Mouse (Mus musculus) spleen, postnatal 10 days (tissue): ENCODE results near the gene Gm20388.

Experiments used
- DNase-seq, 2 experiments: peaks; one replicate each; pipeline ENCODE4 v3.0.0; 2021 to 2022; ENCODE audit warnings: low spot score in 2 of 2

Gene Gm20388

GRCm38 (mm10) chr8:123278445-123278844, 3367.8 kb downstream of the Gm20388 start:
- DNase-seq = no peak

- no peak for DNase-seq
These were observed 3369.2 kb downstream of the Gm20388 start for GRCm38 (mm10) chr8:123279828-123280227.

DNA sequence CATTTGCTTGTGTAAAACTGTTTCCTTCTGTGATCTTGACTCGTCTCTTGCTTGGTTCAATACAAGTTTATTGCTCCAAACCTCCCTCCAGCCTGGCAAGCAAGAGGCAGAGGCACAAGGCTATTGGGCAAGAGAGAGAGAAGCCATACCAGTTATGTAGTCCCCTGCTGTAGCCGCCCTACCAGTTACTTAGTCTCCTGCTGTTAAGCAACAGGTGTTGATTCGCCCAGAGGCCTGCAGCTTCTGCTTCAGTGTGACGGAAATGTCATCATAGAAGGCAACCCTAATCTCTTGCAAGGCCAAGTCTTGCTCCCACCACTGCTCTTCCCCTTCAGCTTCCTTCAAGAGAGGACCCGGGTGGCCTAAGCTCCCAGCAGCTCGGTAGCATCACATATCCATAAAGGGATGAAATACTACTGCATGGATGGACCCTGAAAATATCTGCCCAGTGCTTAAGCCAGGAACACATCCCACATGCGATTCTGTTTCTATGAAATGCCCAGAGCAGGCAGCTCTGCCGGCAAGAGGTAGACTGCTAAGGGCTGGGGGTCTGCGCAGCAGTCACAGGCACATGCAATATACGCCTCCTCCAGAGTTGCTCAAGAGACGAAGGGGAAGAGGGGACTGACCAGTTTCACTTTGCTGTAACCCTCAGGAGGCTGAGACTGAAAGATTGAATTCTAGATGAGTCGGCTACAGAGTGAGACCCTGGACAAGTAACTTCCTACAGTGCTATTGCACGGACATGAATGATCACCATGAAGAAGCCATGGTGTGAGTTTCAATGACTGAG, 3369.9 kb downstream of the Gm20388 start:
- no peak for DNase-seq

- peak in 1 of 2 experiments; percentile 40 for DNase-seq
These were observed 3372.4 kb downstream of the Gm20388 start for GRCm38 (mm10) chr8:123282994-123283393.

- DNase-seq = peak; percentile 17 to 51
These were observed 3373.3 kb downstream of the Gm20388 start for GRCm38 (mm10) chr8:123283991-123284390.

DNA sequence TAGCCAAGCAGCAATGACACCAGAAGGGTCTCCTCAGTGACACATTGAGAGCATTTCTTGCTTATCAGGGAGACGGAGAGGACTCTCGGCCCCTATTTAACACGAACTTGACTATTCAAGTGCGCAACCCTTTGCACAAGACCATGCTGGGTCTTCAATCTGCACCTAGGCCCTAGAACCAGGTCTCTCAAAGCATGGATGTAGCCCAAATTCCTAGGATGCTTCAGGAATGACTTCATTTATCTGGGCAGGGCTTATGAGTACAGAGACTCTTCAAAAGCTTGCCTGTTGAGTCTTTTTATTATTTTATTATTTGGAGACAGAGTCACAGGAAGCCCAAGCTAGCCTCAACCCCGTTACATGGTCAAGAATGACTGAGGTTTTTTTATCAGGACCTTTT, 3373.9 kb downstream of the Gm20388 start:
- no peak for DNase-seq

- DNase-seq = no peak
These were observed 3376.7 kb downstream of the Gm20388 start for GRCm38 (mm10) chr8:123287362-123287761.

DNA sequence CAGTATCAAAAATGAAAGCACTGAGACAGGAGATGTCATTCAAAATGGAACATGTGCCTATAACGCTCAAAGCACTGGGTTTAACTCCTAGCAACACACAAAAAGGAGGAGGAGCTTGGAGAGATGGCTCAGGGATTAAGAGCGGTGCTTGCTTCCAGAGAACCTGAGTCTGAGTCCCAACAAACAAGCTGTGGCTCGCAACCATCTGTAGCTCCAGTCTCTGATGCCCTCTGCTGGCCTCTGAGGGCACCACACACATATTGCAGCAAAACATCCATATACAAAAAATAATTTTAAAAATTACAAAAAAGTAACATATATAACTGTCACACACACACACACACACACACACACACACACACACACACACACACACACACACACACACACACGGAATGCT, 3379.5 kb downstream of the Gm20388 start:
- DNase-seq = peak; percentile 24 to 70

DNA sequence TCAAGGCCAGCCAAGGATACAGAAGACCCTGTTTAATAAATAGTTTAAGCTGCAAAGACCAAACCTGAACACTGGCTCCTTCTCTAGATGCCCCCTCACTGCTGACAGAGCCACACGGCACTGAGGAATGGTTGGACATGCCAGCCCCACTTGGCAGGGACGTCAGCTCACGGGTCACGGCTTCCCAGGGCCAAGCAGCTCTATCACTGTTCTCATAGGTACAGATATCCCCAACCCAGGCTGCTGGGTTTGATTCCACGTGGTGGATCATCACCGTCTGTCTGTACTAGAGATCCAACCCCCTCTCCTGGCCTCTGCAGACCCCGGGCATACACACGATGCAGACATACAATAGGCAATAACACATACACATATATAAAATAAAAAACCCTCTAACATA, 3380.0 kb downstream of the Gm20388 start:
- no peak for DNase-seq

DNA sequence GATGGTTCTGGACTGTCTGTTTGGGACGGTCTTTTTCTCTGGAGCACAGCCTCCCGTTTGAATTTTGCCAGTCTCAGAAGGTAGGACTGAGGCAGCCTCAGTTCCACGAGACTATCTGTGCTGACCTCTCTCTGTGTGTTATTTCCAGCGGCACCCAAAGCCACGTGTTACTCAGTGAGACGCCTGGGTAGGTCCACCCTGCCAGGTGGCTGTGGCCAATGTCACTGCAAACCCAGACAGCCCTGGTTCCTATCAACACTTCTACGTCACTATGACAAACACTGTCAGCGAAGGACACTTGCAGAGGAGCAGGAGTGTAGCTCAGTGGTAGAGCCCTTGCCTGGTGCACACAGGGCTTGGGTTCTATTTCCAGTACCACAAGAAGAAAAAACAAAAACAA, 3381.1 kb downstream of the Gm20388 start:
- DNase-seq = no peak

DNA sequence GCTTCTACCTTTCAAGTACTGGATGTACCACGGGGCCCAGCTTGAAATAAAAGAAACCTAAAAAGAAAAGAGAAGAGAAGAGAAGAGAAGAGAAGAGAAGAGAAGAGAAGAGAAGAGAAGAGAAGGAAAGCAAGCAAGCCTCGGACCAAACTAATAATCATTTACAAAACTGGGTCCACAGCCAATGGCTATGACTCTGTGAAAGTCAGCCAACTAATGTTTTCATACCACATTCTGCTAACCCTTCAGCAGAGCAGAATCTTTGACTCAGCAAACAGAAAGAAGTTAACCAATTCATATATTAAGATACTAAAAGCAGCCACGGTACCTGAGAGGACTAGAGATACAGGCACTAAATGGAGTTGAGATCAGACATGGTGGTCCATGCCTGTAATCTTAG, 3381.6 kb downstream of the Gm20388 start:
- DNase-seq = no peak

GRCm38 (mm10) chr8:123292785-123293184, 3382.1 kb downstream of the Gm20388 start:
- DNase-seq = no peak

DNA sequence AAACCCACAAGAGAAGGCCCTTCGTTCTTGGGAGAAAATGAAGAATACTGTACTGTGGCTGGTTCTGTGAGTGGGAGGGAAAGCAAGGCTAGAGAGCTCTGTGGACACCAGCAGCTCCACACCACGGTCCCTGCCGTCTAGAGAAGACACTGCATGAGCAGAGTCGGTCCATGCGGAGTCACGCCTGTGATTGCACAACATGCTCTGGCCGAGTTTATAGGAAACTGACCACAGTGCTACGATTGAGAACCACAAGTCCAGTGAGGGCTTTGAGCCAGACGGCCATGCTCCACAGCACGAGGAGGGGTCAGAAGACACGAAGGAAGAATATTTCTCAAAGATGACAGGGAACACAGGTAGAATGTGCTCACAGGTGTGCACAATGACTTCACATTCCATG, 3387.7 kb downstream of the Gm20388 start:
- DNase-seq = no peak

DNA sequence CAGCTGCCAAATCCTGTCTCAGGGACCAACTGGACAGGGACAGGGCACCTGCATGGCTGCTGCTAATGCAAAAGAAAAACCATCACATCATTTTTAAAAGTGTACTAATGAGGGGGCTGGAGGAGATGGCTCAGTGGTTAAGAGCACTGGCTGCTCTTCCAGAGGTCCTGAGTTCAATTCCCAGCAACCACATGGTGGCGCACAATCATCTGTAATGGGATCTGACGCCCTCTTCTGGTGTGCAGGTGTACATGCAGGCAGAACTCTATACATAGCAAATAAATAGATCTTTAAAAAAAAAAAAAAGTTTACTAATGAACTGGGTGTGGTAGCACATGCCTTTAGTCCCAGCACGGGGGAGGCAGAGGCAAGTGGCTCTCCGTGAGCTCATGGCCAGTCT, 3398.1 kb downstream of the Gm20388 start:
- DNase-seq = no peak

DNA sequence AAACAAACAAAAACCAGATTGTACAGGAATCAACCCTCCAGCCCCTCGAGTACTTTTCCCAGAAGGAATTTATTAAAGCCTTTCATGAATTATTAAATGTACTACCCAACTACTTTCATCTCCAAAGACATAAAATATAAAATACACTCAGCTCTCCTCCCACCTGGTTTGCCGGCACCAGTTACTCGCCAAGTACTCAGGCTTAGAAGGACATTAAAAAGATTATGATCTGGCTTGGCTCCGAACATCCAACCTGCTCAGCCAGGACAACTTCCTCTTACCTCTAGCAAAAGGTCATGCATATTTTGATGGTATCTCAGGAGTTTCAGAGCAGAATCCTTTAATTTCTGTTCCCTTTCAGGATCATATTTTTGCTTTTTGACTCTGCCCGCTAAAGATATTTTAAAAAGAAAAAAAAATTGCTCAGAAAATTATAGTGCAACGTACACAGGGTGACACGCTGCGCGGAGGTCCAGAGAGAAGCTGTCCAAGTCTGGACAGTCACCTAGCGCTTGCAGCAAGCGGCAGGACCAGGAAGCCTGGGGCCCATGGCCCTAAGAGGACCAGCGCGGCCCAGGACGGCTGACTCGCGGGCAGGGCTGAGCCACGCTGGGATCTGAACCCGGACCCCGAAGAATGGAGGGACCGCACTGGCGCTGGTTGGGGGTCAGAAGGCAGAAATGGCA, 3407.3 kb downstream of the Gm20388 start:
- no peak for DNase-seq

DNA sequence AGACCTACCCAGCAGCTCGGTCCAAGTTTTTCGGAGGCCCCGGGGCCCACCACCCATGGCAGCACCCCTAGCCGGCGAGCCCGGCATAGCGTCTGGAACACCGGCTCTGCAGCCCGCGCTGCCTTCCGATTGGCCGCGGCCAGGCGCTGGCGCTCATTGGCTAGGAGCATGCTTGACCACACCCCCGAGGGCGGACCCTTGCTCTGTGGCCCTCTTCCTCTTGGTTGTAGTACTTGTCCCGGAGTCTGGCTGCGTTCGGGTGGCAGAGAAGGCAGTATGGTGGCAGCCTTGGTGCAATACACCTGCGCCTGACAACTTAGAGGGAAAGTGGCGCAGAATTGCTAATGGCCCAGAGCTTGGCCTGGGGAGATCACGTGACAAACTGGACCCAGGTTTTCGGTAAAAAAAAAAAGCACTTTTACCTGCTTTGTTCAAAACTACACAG, 3407.8 kb downstream of the Gm20388 start, which contains the start of gene Fanca:
Fanca (minus strand) TSS at position 110 of the 445 bp plus-strand sequence.
- DNase-seq = peak; percentile 86 to 97

DNA sequence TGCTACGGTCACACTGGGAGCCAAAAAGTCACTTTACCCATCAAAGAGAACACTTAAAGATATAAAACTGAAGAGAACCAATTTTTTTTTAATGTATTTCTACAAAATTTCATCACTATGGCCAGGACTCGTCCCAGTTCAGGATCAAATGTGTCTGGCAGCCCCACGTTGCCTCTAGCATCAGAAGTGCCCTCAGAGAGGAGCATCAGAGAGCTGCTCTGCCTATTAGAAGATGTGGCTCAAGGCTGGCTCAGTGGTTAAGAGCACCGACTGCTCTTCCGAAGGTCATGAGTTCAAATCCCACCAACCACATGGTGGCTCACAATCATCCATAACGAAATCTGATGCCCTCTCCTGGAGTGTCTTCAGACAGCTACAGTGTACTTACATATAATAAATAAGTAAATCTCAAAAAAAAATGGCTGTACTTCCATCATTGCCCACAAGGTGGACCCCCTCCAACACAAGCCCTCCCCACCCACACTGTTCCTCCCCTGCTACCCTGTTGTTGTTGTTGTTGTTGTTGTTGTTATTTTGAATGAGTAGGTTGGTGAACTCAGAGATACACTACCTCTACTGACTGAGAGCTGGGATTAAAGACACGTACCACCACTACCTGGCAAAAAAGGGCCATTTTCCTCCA, 3409.0 kb downstream of the Gm20388 start:
- peak; percentile 36 to 64 for DNase-seq

- DNase-seq = no peak
These were observed 3417.9 kb downstream of the Gm20388 start for GRCm38 (mm10) chr8:123328552-123328951.

- DNase-seq = no peak
These were observed 3418.7 kb downstream of the Gm20388 start for GRCm38 (mm10) chr8:123329350-123329749.

- DNase-seq = no peak
These were observed 3419.3 kb downstream of the Gm20388 start for GRCm38 (mm10) chr8:123329961-123330360.

DNA sequence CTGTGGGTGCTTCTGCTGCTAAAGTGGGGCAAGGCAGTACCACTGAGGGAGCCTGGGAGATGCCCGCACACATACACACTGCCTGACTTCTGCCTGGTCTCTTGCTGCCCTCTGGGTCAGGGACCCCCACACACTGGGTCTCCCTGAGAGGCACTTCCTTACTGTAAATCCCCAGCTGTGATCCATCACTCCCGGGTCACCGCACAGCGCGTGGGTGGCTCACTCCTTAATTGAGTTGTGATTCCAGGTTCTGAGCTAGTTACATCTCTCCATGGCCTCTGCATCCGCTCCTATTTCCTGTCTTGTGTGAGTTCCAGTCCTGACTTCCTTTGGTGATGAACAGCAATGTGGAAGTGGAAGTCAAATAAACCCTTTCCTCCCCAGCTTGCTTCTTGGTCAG, 3420.1 kb downstream of the Gm20388 start:
- DNase-seq = no peak

- DNase-seq = no peak
These were observed 3420.7 kb downstream of the Gm20388 start for GRCm38 (mm10) chr8:123331301-123331700.

DNA sequence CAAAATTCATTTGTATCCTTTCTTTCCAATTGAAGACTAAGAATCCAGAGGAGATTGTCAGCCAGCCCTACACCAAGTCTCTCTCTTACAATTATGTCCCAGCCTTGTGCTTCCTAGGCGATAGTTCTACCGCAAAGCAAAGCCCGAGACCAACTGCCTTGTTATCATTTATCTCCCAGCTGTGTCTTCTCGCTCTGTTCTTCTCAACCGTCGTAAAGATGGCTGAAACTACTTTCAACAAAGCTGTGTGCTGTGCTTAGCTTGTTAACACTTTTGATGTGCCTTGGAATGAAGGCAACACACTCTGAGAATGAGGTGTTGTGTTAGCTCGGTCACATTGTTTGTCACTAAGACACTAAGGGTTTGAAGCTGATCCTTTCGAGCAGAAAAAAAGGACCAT, 3421.2 kb downstream of the Gm20388 start:
- DNase-seq = no peak
